Mouse (Mus musculus) layer of hippocampus, adult 2 months (tissue): ENCODE results near the gene Gm45716. TPM values are rescaled to one million over a fixed set of nuclear protein-coding genes. Genes with fewer than 3 reads are reported as not detected.

Experiments
- DNase-seq, 2 experiments: peaks; one replicate each; pipeline ENCODE4 v3.0.0; 2022; ENCODE audit warnings: low spot score in 2 of 2
- H3K27ac ChIP-seq: fragments of 200-600 bp; 2 replicates; pipeline ENCODE4 v1.8.1; 2022
- H3K4me3 ChIP-seq: fragments of 200-600 bp; 2 replicates; pipeline ENCODE4 v1.8.1; 2022; ENCODE audit warnings: mild to moderate bottlenecking
- CTCF ChIP-seq: fragments of 200-600 bp; conservative IDR thresholded peaks from 2 replicates; pipeline ENCODE4 v1.8.1; 2022; ENCODE audit warnings: antibody characterized with exemption, mild to moderate bottlenecking, moderate library complexity
- total RNA-seq, 2 experiments: library from RNA; stranded (reverse); gene quantifications; 2 replicates each; pipeline ENCODE4 v1.2.3; 2021

Gm45716 gene
- total RNA-seq, 2 experiments from 2014 or later: 6.9 to 8.1 TPM

DNA sequence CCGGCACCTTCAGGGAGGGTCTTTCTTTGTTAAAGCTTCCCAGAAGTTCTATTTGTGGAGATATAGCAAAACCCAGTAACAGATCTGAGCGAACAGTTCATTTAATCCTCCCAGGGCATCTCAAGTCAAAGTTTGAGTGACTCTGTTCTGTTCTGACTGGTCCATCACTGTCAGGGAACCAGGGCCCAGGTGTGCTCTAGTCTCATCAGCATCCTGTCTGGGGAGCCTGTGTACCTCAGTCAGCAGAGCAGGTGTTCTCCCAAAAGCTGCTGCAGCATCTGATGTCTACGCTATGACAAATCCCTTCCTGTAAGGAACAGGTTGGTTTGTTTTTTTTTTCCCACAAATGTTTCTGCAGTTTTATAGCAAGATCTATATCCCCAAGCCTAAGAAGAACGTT, 59.2 kb downstream of the Gm45716 start:
- no peak overlapping the region for H3K27ac ChIP-seq
- no peak for TF ChIP-seq CTCF
- H3K4me3 ChIP-seq: no peak overlapping the region
- no peak for DNase-seq

- no peak for TF ChIP-seq CTCF
- H3K4me3 ChIP-seq: no peak overlapping the region
- H3K27ac ChIP-seq: no peak overlapping the region
- no peak for DNase-seq
Observed at GRCm38 (mm10) chr11:90247793-90248192, 60.3 kb downstream of the Gm45716 start.

DNA sequence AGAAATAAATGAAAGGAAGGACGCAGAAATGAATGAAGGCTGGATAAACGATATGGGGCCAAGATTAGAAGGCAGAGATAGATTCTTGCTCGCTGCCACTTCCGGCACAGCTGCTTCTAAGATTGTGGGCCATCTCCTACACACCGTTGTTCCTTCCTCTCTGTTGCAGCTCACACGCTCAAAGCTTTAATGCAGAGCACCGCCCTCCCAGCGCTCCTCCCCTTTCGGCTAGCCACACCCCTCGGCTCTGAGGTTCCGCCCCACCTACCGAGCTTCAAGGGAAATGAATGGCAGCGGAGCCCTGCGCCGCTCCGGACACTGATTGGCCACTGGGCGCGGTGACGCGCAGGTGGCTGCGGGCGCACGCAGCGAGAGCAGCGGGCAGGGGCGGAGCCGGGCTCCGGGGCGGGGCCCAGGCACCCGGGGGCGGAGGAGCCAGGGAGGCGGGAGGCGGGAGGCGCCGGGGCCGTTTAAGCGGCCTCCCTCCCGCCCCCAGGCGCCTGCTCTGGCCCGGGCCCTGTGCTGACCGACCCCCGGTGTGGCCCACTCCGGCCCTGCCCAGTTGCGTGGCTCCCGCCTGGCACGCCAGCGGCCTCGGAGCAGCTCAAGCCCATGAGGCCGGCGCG, 61.7 kb downstream of the Gm45716 start, which contains the start of gene Mmd:
Gene Mmd, plus strand, starts transcription at position 432 of the 626 bp plus-strand sequence.
- peak within 1 kb of the TSS; percentile 97 for H3K27ac ChIP-seq
- H3K4me3 ChIP-seq: peak within 1 kb of the TSS; percentile 61
- peak; percentile 95 to 98 for DNase-seq
- TF ChIP-seq CTCF: peak; percentile 62

- Histone ChIP-seq H3K27ac (peak overlapping the region; percentile 97), H3K4me3 (peak overlapping the region; percentile 61)
- no peak for DNase-seq
- no peak for TF ChIP-seq CTCF
Observed at GRCm38 (mm10) chr11:90249701-90250141, 62.2 kb downstream of the Gm45716 start.

- no peak for DNase-seq
Observed at GRCm38 (mm10) chr11:90250189-90250588, 62.7 kb downstream of the Gm45716 start.

GRCm38 (mm10) chr11:90250730-90251129, 63.2 kb downstream of the Gm45716 start:
- TF ChIP-seq CTCF: no peak
- peak overlapping the region; percentile 97 for H3K27ac ChIP-seq
- DNase-seq: no peak

More at GRCm38 (mm10) chr11:90250189-90250588, 62.7 kb downstream of the Gm45716 start:
- H3K27ac ChIP-seq: peak overlapping the region; percentile 97
- peak overlapping the region; percentile 61 for H3K4me3 ChIP-seq
- 0 out of 2 replicates have a peak, but pooled peaks have one; percentile 10 for TF ChIP-seq CTCF

GRCm38 (mm10) chr11:90251923-90252322, 64.4 kb downstream of the Gm45716 start:
- no peak for DNase-seq
- no peak for TF ChIP-seq CTCF
- Histone ChIP-seq H3K4me3 (peak overlapping the region; percentile 61), H3K27ac (peak overlapping the region; percentile 97)

More at GRCm38 (mm10) chr11:90250730-90251129, 63.2 kb downstream of the Gm45716 start:
- H3K4me3 ChIP-seq: peak overlapping the region; percentile 61

GRCm38 (mm10) chr11:90252366-90252765, 64.9 kb downstream of the Gm45716 start:
- TF ChIP-seq CTCF: no peak
- Histone ChIP-seq H3K27ac (peak overlapping the region; percentile 97), H3K4me3 (peak overlapping the region; percentile 61)
- no peak for DNase-seq

- H3K27ac ChIP-seq: peak overlapping the region; percentile 97
- TF ChIP-seq CTCF: no peak
Observed at GRCm38 (mm10) chr11:90254536-90254935, 67.1 kb downstream of the Gm45716 start.

DNA sequence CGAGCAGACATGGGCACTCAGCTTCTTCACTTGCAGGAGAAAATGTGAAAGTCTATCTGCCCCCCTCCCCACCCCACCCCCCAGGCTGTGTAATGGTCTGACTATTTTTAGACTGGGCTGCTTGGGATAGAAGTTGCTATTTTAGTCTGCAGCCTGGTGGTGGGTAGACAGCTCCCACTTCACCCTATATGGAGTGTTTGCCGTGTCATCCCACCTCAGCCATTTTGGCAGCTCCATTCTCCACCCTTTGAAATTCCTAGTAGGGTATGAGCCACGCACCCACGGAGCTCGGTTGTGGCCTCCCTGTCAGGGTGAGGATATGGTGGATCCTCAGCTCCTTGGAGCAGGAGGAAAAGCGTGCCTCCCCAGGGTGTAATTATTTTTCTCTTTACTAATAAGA, 68.2 kb downstream of the Gm45716 start:
- DNase-seq: no peak
- peak overlapping the region; percentile 70 for H3K27ac ChIP-seq
- TF ChIP-seq CTCF: no peak
- H3K4me3 ChIP-seq: peak overlapping the region; percentile 6; the same call in 1 of the 2 replicates

More at GRCm38 (mm10) chr11:90254536-90254935, 67.1 kb downstream of the Gm45716 start:
- peak in 1 of 2 experiments; percentile 57 for DNase-seq
- peak overlapping the region; percentile 9; the same call in 1 of the 2 replicates for H3K4me3 ChIP-seq

DNA sequence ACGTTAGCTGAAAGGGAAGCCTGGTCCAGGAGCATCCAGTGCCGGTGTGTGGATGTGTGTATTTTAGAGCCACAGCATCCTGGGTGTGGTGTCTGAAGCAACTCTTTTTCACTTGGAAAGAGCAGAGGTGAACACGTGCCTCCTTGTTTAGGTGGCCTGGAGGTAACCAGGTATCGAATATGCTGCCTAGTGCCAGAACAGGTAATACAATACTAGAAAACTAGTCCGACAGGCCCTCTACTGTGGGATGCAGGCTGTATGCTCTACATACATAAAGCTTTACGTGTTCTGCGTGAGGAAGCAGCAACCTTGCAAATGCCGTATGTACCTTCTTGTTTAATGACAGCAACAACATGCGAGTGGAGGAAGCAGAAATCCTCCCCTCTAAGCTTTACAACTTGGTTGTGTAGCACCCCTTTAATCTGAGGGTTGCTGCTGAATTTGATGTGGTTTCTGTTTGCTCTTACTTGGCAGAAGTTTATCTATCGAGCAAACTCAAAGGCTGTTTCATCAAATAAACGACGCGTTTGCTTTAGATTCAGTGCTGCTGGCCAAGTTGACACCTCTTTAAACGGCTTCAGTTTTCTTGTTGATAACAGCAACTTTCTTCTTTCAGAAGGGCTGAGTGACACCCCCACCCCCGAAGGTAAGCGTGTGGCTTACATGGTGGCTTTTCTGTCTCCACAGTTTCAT, 69.5 kb downstream of the Gm45716 start:
- H3K27ac ChIP-seq: peak overlapping the region; percentile 70; the same call in 1 of the 2 replicates
- TF ChIP-seq CTCF: no peak
- no peak for DNase-seq

GRCm38 (mm10) chr11:90258321-90258927, 70.9 kb downstream of the Gm45716 start:
- H3K4me3 ChIP-seq: no peak overlapping the region
- TF ChIP-seq CTCF: no peak
- DNase-seq: no peak
- H3K27ac ChIP-seq: peak overlapping the region; percentile 70

More for the DNA sequence above, 69.5 kb downstream of the Gm45716 start:
- H3K4me3 ChIP-seq: peak overlapping the region; percentile 3; the same call in 1 of the 2 replicates

GRCm38 (mm10) chr11:90259071-90259470, 71.6 kb downstream of the Gm45716 start:
- no peak overlapping the region for H3K4me3 ChIP-seq

More at GRCm38 (mm10) chr11:90259071-90259470, 71.6 kb downstream of the Gm45716 start:
- H3K27ac ChIP-seq: peak overlapping the region; percentile 43; the same call in 1 of the 2 replicates
- TF ChIP-seq CTCF: no peak
- no peak for DNase-seq
